Mouse (Mus musculus): ENCODE measurements around the gene Naa25.

The Naa25 gene

DNA sequence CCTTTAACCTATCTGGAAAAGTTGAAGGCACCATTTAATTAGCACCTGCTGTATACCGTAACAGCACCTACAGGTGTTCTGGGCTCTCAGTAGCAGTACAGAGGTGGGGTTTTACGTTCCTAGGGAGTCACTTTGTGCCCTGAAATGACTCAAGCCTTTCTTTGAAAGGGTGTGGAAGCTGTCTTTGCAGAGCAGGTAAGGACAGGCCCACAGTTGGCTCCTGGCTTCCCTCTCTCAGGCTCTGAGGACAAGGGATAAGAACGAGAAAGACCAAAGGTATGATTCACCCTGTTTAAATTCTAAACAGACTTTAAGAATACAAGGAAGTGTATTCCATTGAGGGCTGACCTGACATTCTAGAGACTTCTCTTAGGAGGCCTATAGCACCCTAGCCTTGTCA is 4.3 kb upstream of the Naa25 start:
- DNase-seq (ENCODE audit: low spot score), result no peak

DNA sequence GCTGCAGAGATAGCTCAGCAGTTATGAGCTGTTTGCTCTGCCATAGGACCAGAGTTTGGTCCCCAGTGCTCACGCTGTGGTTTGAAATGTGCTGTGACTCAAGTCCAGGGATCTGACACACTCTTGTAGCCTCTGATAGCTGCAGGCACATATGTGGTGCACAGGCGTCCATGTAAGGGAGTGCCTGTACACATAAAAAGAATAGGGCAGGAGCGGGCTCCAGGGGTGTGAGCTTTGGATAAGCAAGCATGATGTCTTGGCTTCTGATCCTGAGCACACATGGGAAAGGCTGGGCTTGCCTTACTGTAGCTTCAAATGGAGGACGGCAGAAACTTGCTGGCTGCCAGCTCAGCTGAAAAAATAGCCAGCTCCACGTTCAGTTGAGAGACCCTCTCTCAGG is 2.1 kb upstream of the Naa25 start:
- DNase-seq (ENCODE audit: low spot score), result no peak

DNA sequence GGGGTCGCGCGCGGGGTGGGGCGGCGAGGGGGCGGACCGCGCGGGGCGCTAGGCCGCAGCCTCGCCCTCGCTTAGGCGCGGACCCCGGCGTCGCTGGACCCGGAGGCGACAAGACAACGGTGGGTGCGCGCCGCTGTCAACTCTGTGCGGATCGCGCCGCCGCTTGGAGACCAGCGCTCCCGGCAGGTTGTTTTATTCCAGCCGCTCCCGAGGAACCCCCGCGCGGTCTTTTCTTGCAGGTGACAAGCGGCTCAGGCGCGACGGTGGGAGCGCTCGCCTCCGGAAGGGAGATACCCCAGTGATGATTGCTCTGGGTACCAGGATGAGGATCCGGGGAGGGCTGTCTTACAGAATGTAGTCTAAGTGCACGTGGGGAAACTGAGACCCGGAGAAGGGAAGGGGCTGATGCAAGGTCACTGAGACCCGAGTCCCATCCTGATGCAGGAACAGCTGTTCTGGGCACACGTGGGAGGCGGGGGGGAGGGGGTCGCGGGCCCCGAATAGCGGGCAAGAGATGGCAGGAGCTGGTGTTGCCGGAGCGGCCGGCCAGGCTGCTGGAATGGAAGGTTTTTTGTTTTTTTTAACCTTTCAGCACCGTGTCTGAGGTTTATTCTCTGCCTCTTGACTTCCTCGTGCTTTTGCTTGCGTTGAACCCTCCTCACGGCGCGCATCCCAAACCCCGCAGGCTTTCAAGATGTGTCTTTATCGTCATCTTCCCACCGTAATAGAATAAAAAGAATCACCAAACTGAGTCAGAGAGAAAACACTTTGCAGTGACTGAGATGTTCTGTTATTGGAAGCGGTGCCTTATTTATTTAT is 619 bp downstream of the Naa25 start:
- no peak for DNase-seq (ENCODE audit: low spot score)

DNA sequence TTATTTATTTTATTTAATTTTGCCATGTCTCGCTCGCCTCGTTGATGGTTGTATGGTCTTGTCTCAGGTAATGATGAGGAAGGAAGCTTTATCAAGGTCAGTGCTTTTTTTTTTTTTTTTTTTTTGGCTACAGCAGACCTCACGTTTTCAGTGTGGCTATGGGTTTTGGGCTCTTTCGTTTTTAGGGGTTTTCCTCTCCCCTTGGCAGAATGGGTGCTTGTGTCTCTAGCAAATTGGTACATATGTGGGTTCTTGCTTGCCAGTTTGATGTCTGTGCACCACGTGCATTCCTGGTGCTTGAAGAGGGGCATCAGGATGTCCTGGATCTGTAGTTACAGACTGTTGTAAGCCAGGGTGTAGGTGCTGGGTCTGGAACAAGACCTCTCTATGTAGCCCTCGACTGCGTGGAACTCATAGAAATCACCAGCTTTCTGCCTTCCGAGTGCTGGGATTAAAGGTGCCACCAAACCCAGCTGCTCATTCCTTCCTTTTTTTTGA is 1.3 kb downstream of the Naa25 start:
- no peak for DNase-seq (ENCODE audit: low spot score)

DNA sequence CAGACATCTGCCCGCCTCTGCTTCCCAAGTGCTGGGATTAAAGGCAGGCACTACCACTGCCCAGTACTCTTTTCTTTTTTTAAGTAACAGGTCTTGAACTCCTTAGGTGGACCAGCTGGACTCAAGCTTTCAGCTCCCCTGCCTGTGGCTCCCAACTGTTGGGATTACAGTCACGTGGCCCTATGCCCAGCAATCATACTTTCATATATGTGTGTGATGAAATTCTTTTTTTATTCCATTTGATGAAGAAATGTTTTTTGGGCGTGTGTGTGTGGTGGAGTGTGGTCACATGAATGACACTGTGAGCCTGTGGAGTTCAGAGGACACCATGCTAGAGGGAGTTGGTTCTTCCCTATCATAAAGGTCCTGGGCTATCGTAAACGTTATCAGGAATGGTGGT is 1.8 kb downstream of the Naa25 start:
- no peak for DNase-seq (ENCODE audit: low spot score)

DNA sequence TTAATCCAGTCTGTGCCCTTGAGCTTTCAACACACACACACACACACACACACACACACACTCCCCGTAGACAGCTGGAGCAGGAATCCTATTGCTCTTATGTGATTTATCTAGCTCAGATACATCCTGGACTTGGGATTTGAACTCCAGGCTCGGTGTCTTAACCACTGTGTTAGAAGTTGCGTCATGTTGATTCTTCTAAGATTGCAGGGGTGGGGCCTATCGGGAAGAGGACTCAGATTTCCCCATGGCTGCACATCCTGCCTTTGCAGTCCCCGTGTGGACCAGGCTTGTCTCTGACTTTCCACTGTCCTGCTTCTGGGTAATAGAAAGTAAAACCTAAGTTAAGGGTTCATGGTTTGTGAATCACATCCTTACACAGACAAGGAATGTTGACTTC is 2.3 kb downstream of the Naa25 start:
- no peak for DNase-seq (ENCODE audit: low spot score)

DNA sequence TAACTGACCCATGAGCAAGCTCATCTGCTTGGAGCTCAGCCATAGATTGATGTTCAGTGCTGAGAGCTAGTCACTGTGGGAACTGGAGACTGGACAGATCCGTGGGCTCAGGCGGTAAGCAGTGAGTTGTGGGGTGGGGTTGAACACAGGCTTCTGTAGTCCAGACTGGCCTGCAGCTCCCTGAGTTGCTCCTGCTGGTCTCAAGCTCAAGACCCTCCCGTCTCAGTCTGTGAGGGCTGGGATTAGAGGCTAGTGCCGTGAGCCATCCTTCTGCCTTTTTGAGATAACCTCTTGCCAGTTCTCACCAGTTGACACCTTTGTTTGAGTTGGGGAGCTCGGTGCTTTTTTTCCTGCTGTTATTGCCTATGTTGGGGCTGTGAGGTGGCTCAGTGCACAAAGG is 3.1 kb downstream of the Naa25 start:
- no peak for DNase-seq (ENCODE audit: low spot score)

DNA sequence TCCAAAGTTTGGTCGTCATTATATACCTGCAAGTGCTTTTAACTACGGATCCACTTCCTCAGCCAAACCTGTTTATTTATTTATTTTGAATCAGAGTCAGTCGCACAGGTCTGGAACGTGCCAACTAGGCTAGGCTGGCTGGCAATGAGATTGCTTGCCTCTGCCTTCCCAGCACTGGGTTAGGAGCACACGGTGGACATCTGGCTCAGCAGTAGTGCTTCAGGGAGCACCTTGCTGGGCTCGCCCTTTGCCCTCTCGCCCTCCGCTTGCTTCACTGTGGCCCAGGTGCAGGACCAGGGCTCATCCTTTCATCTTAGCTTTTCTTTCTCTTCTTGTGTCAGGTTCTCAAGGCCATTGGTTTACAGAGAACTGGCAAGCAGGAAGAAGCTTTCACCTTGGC is 10.1 kb downstream of the Naa25 start:
- DNase-seq (ENCODE audit: low spot score), result no peak

DNA sequence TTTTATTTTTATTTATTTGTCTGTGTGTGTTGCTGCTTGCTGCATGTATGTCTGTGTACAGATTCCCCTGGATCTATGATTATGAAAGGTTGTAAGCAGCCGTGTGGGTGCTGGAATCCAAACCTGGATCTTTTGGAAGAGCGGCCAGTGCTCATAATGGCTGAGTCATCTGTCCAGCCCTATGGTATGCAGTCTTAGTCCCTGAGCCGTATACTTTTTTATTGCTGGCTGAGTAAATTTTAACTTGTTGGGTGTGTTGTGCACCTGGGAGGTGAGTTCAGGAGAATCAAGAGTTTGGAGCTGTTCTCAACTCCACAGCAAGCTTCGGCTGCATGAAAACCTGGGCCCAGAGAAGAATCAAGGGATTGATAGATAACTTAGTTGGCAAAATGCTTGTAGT is 13.2 kb downstream of the Naa25 start:
- DNase-seq (ENCODE audit: low spot score), result no peak

DNA sequence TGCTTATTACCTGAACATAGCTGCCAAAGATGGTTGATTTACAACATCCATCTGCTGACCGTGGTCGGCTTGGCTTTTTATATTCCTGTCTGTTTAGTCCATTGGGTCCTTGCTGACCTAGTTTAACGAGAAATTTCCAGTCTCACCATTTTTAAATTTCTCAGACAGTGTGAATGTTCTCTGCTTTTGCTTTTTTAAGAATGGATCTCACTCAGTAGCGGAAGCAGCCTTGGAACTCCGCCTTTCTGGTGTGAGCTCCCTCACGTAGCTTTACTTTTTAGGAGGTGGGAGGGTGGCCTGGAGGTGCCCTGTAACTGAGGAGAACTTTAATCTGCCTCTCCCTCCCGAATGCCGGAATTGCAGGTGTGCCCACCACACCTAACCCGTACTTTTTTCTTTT is 23.0 kb downstream of the Naa25 start:
- DNase-seq (ENCODE audit: low spot score), result no peak

DNA sequence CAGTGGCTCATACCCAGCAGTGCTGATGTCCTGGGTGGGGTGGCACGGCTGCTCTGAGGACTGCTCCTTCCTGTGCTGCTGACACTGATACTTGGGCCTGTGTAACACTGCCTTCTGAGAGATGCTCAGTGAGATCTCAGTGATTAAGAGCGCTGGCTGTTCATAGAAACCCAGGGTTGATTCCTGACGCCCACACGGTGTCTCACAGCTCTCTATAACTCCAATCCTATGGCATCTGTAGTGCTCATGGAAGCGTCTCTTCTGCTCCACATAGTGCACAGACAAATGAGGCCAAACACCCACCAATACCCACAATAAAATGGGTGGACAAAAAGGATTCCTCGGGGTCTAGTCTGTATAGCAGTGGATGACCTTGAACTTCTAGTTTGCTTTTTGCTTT is 25.1 kb downstream of the Naa25 start:
- no peak for DNase-seq (ENCODE audit: low spot score)

DNA sequence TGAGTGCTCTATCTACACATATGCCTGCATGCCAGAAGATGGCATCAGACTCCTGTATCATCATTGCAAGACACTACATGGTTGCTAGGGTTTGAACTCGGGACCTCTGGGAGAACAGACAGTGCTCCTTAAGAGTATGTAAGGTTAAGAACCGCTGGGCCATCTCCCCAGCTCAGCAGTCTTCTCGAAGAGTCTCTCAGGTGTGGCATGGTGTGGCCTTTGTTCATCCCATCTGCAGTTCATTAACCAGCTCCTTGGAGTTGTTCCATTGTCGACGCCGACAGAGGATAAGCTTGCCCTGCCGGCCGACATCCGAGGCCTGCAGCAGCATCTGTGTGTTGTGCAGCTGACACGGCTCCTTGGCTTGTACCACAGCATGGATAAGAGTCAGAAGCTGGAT is 25.6 kb downstream of the Naa25 start:
- no peak for DNase-seq (ENCODE audit: low spot score)

DNA sequence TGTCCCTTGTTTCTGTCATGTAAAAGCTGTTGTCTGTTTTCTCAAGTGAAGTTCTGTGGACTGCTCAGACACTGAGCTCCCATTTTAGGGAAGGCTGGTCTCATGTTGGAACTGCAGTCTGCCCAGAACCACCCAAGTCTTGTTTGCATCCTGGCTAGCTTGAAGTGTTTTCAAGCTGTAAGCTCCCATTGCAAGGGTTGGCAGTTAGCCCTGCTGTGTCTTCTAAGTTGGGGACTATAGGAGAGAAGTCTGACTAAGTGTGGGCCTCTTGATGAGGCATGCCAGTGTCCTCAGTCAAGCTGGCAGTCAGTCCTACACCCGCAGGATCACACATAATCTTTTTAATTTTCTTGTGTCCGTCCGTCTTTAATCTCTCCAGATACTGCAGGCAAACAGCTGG is 31.2 kb downstream of the Naa25 start:
- no peak for DNase-seq (ENCODE audit: low spot score)

DNA sequence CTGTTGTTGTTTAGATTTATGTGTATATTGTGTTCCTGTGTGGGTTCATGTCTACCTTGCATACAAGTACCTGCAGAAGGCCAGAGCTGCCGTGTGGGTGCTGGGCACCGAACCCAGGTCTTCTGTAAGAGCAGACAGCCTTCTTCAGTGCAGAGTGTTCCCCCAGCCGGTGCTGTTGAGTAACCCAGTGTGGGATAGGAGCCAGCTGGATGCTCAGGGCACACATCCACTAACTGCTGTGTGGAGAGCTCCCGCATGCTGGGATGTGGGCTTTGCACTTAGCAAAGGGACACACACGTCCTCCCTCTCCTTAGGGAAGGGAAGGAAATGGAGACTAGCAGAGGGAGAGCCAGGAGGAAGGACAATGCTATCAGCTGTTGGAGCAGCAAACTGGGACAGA is 40.4 kb downstream of the Naa25 start:
- no peak for DNase-seq (ENCODE audit: low spot score)

DNA sequence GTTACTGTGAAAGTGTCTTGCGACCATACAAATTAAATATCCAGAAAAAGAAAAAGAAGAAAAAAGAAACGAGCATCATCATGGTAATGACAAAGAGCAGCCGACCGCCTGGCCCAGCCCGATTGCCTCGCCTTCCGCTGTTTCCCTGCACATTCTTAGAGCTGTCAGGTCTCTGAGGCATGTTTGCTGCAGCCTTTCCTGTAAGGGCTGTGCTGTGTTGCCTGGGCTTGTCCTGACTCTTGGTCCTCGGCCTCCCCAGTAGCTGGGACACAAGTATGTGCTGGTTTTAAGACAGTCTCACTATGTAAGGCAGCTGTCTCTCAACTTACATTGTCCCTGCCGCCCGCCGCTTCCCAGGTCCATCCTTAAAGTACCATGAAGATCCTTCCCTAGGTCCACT is 41.0 kb downstream of the Naa25 start:
- DNase-seq (ENCODE audit: low spot score), result no peak

DNA sequence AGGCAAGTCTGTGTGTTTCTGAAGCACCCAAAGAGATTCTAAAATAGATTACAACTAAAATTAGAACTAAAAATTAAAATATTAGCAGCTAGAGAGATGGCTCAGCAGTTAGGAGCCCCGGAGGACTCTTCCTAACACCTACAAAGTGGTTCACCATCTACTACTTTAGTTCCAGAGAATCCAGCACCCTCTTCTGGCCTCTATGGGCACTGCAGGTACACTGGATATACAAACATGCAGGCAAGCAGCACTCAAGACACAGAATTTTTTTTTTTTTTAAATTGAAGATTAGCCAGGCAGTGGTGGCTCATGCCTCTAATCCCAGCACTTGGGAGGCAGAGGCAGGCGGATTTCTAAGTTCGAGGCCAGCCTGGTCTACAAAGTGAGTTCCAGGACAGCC is 45.8 kb downstream of the Naa25 start:
- DNase-seq (ENCODE audit: low spot score), result no peak

DNA sequence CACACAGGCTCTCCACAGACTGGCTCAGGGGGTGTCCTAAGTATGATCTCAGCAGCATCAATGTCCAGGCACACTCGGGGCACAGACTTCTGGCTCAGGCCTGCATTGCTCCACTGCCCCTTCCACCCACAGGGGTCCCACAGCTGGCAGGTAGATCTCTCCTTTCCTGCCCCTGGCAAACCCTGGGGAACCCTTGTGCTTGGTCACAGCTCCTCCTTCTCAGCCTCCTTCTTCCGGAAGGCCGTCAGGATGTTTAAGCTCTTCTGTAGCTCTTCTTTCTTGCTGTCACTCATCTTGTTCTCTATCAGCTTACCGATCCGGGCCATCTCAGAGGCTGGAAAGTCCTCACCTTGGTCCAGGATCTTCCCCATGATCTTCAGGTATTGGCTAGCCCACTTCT is 47.1 kb downstream of the Naa25 start:
- no peak for DNase-seq (ENCODE audit: low spot score)

DNA sequence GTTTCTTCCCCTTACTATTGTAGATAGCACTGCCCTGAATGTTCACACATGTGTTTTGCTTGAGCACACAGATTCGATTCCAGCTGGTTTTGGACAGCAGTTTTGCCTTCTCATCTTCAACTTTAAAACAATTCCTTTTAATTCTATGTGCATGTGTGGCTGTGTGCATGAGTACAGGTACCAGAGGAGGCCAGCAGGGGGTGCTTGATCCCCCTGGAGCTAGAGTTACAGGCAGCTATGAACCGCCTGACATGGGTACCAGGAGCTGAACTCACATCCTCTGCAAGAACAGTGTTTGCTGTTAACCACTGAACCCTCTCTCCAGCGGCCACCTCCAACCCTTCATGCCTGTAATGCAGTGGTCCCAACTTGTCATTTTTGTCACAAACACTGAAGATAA is 50.7 kb downstream of the Naa25 start:
- DNase-seq (ENCODE audit: low spot score), result no peak

DNA sequence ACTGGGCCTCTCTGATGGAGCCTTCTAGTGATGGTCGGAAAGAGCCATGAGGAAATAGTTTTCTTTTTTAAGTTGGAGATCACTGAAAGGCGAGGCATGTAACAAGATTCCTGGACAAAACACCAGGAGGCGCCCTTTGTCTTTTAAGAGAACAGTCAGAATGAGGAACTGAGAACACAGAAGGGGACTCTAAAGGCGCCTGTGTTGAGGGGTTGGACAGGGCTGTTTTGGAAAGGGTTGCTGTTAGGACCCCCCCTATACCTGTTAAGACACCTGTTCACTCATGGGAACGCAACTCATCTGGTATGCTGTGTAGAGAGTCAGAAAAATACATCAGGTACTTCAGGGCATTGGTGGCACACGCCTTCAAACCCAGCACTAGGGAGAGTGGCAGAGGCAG is 52.2 kb downstream of the Naa25 start:
- no peak for DNase-seq (ENCODE audit: low spot score)

DNA sequence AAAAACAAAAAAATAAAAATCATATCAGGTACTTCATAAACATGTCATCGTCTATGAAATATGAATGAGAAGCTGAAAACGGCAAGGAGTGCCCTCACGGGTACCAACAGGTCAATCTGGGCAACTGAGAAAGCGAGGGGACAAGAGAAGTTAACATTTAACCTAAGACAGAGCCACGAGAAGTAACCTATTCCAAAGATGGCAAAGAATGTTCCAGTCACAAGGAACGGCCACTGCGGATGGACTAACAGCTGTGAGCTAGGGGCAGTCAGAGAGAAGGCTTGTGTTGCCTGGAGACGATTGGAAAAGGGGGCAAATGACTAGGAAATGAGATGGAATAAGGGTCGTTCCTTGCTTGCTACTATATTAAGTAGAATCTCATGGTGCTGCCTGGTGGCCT is 52.7 kb downstream of the Naa25 start:
- no peak for DNase-seq (ENCODE audit: low spot score)

DNA sequence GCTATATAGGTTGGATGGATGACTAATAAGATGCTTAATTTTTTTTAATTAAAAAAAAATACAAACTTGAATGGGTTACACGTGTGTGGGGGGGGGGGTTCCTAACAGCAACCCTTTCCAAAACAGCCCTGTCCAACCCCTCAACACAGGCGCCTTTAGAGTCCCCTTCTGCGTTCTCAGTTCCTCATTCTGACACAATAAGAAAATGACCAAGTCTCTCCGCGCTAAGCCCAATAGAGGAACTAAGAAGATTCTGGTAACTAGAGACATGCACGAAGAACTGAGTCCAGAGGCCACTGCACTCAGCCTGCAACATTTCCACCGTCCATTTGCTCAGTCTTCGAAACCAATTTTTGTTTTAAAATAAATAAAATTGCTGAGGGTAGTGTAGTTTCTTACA is 53.5 kb downstream of the Naa25 start:
- no peak for DNase-seq (ENCODE audit: low spot score)

DNA sequence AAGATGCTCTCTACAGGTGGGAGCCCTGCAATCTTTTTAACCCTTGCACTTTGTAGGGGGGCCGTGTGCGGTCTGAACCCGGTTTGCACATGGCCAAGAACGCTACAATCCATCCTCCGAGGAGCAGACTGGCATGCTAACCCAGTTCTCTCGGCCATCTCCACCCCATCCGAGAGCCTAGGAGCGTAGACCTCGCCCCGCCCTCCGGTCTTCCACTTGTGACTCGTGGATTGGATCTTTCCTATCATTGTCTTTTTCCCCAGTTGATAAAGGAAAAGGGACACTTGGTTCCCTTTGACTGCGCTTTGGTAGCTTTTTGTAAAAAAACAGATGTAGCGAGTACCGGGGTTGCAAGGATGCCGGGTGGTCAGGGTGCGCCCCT is 53.9 kb downstream of the Naa25 start, which contains the start of gene Tmem116:
TSS of gene Tmem116 (plus strand) at position 250 of the 382 bp plus-strand sequence.
- DNase-seq (ENCODE audit: low spot score), result no peak

DNA sequence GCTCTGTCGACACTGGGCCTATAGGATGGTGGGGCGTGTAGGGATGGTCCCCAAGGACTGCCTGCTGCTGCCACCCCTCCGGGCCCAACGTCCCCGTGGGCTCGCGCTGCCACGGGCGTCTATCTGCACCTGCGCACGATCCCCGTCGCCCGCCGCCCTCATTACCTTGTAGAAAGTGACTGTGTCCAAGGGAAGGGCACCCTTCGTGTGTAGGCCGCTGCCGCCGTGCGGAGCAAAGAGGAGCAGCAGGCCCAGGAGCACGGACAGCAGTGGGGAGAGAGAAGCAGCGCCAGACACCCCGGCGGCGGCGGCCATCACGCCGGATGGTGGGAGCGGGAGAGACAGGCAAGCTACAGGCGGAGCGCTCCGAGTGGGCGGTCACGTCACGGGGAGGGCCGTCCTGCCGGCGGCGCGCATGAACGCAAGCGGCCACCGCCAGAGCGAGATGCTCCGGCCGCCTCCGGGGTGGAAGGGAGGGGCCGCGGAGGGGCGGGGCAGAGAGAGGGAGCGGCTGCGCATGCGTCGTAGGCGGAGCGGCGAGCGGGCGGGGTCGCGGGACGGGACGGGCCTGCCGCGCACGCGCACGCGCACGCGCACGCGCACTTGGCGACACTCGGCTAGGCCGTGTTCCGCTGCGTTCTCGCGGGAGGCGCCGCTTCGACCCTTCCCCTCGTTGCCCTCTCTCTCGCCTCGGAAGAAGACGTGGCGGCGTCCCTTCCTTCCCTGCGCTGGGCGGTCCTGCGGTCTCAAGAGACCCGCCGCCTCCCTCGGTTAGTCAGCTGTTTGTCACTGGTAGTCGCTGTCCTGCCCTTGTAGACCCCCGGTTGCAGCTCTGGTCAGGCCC is 54.5 kb downstream of the Naa25 start, which contains the start of gene Erp29:
TSS of gene Erp29 (minus strand) at position 481 of the 844 bp plus-strand sequence.
- DNase-seq (ENCODE audit: low spot score), result peak; percentile 90
